Mouse (Mus musculus): ENCODE measurements around the gene Filip1. TPM values are rescaled to one million over a fixed set of nuclear protein-coding genes. Genes with fewer than 3 reads are reported as not detected.

Gene Filip1
- polyA plus RNA-seq, 2 experiments = 0.29 to 0.37 TPM

DNA sequence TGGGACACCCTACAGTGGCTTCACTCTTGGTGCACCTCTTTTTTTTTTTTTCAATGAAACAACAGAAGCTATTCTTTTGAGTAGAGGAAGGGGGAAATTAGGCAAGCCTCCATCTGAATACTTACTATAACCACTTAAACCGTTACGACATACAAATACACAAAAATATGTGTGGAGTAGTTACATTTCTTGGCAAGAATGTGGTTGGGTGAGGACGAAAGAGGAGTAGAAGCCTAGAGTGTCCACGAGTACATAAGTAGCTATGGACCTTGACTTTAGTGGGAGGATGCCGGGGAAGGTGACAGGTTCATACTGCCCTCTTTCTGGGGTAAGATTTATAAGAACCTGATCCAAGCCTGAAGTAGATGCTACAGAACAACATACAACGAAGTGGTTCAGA, 15.4 kb downstream of the Filip1 start:
- H3K27me3 ChIP-seq (ENCODE audit: control insufficient read depth, insufficient read depth, low read length) = no peaks in the 10 kb centered on the region
- H3K9ac ChIP-seq (replicated peaks) = no peak overlapping the region
- H3K9me3 ChIP-seq (ENCODE audit: control insufficient read depth, low read length) = no peaks in the 10 kb centered on the region
- ATAC-seq (ENCODE audit: insufficient read depth) (no peak), DNase-seq (ENCODE audit: low read depth in 3 of 3, low spot score in 3 of 3) (no peak)
- no peak for TF ChIP-seq CTCF (IDR thresholded peaks at IDR 0.05; ENCODE audit: low read depth)
- TF ChIP-seq EP300 (IDR thresholded peaks at IDR 0.05; ENCODE audit: low read depth) = no peak
- 60% methylated on average over 6 of the region's 6 CpGs for WGBS (ENCODE audit: insufficient replicate concordance)
- no peaks in the 10 kb centered on the region for H3K36me3 ChIP-seq (replicated peaks; ENCODE audit: control insufficient read depth, insufficient read depth, low read depth)
- H3K27ac ChIP-seq = no peak overlapping the region
- no peak overlapping the region for H3K4me2 ChIP-seq (ENCODE audit: low read depth)
- no peak overlapping the region for H3K4me3 ChIP-seq (ENCODE audit: insufficient read depth in 1 of 2, low read depth in 2 of 2, low read length in 2 of 2)
- H3K4me1 ChIP-seq (replicated peaks; ENCODE audit: control insufficient read depth in 2 of 2, insufficient read depth in 2 of 2, low read length in 1 of 2) = no peaks in the 10 kb centered on the region

GRCm38 (mm10) chr9:79994296-79994695, 18.4 kb downstream of the Filip1 start:
- TF ChIP-seq EP300 (IDR thresholded peaks at IDR 0.05; ENCODE audit: low read depth) (no peak), CTCF (IDR thresholded peaks at IDR 0.05; ENCODE audit: low read depth) (no peak)
- no peak overlapping the region for H3K4me3 ChIP-seq (ENCODE audit: insufficient read depth in 1 of 2, low read depth in 2 of 2, low read length in 2 of 2)

GRCm38 (mm10) chr9:79993066-79993465, 19.6 kb downstream of the Filip1 start:
- no peak overlapping the region for H3K4me3 ChIP-seq (ENCODE audit: insufficient read depth in 1 of 2, low read depth in 2 of 2, low read length in 2 of 2)
- H3K36me3 ChIP-seq (replicated peaks; ENCODE audit: control insufficient read depth, insufficient read depth, low read depth) = no peaks in the 10 kb centered on the region
- no peaks in the 10 kb centered on the region for H3K9me3 ChIP-seq (ENCODE audit: control insufficient read depth, low read length)
- 58% methylated on average over 4 of the region's 4 CpGs for WGBS (ENCODE audit: insufficient replicate concordance)
- DNase-seq (ENCODE audit: low read depth in 3 of 3, low spot score in 3 of 3) (no peak), ATAC-seq (ENCODE audit: insufficient read depth) (no peak)
- H3K4me1 ChIP-seq (replicated peaks; ENCODE audit: control insufficient read depth in 2 of 2, insufficient read depth in 2 of 2, low read length in 1 of 2) = no peaks in the 10 kb centered on the region
- no peaks in the 10 kb centered on the region for H3K27me3 ChIP-seq (ENCODE audit: control insufficient read depth, insufficient read depth, low read length)
- H3K27ac ChIP-seq = no peak overlapping the region
- H3K4me2 ChIP-seq (ENCODE audit: low read depth) = no peak overlapping the region
- H3K9ac ChIP-seq (replicated peaks) = no peak overlapping the region
- no peak for TF ChIP-seq CTCF (IDR thresholded peaks at IDR 0.05; ENCODE audit: low read depth)
- no peak for TF ChIP-seq EP300 (IDR thresholded peaks at IDR 0.05; ENCODE audit: low read depth)

More at GRCm38 (mm10) chr9:79994296-79994695, 18.4 kb downstream of the Filip1 start:
- H3K9me3 ChIP-seq (ENCODE audit: control insufficient read depth, low read length) = no peaks in the 10 kb centered on the region
- no peaks in the 10 kb centered on the region for H3K36me3 ChIP-seq (replicated peaks; ENCODE audit: control insufficient read depth, insufficient read depth, low read depth)
- H3K27me3 ChIP-seq (ENCODE audit: control insufficient read depth, insufficient read depth, low read length) = no peaks in the 10 kb centered on the region
- WGBS (ENCODE audit: insufficient replicate concordance) = 78% methylated on average over 5 of the region's 5 CpGs
- H3K4me1 ChIP-seq (replicated peaks; ENCODE audit: control insufficient read depth in 2 of 2, insufficient read depth in 2 of 2, low read length in 1 of 2) = no peaks in the 10 kb centered on the region
- DNase-seq (ENCODE audit: low read depth in 3 of 3, low spot score in 3 of 3) (no peak), ATAC-seq (ENCODE audit: insufficient read depth) (no peak)
- H3K4me2 ChIP-seq (ENCODE audit: low read depth) = no peak overlapping the region
- no peak overlapping the region for H3K9ac ChIP-seq (replicated peaks)
- H3K27ac ChIP-seq = no peak overlapping the region

- DNase-seq (ENCODE audit: low read depth in 3 of 3, low spot score in 3 of 3) = no peak
- Histone ChIP-seq H3K9me3 (ENCODE audit: control insufficient read depth, low read length) (no peaks in the 10 kb centered on the region), H3K27me3 (ENCODE audit: control insufficient read depth, insufficient read depth, low read length) (no peaks in the 10 kb centered on the region), H3K27ac (no peak overlapping the region), H3K4me2 (ENCODE audit: low read depth) (no peak overlapping the region), H3K9ac (replicated peaks) (no peak overlapping the region), H3K4me1 (replicated peaks; ENCODE audit: control insufficient read depth in 2 of 2, insufficient read depth in 2 of 2, low read length in 1 of 2) (no peaks in the 10 kb centered on the region), H3K36me3 (replicated peaks; ENCODE audit: control insufficient read depth, insufficient read depth, low read depth) (no peaks in the 10 kb centered on the region), H3K4me3 (ENCODE audit: insufficient read depth in 1 of 2, low read depth in 2 of 2, low read length in 2 of 2) (no peak overlapping the region)
- WGBS (ENCODE audit: insufficient replicate concordance) = 74% methylated on average over 16 of the region's 16 CpGs
- no peak for ATAC-seq (ENCODE audit: insufficient read depth)
- TF ChIP-seq EP300 (IDR thresholded peaks at IDR 0.05; ENCODE audit: low read depth) (no peak), CTCF (IDR thresholded peaks at IDR 0.05; ENCODE audit: low read depth) (no peak)
Observed at GRCm38 (mm10) chr9:79990456-79991017, 22.1 kb downstream of the Filip1 start.

DNA sequence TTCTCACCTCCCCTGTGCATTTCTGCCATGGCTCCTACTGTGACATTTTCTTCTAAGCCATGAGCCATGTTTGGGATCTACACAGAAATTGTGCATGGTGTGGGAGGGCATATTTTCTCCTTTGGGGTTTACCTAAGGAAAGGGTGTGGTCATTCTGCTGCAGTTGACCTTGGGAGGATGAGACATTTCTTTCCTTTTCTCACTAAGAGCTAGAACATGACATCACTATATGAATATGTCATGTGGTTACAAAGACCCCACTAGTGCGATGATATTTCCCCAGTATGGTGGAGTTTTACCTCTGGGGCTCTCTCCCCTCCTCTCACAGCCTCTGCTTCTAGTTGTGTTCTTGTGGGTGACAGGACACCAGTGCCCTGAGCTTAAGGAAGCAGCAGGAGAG, 22.9 kb downstream of the Filip1 start:
- TF ChIP-seq EP300 (IDR thresholded peaks at IDR 0.05; ENCODE audit: low read depth) (no peak), CTCF (IDR thresholded peaks at IDR 0.05; ENCODE audit: low read depth) (no peak)
- no peak overlapping the region for H3K9ac ChIP-seq (replicated peaks)
- H3K27ac ChIP-seq = no peak overlapping the region
- H3K4me3 ChIP-seq (ENCODE audit: insufficient read depth in 1 of 2, low read depth in 2 of 2, low read length in 2 of 2) = no peak overlapping the region
- H3K4me1 ChIP-seq (replicated peaks; ENCODE audit: control insufficient read depth in 2 of 2, insufficient read depth in 2 of 2, low read length in 1 of 2) = no peaks in the 10 kb centered on the region
- ATAC-seq (ENCODE audit: insufficient read depth) (no peak), DNase-seq (ENCODE audit: low read depth in 3 of 3, low spot score in 3 of 3) (no peak)
- H3K27me3 ChIP-seq (ENCODE audit: control insufficient read depth, insufficient read depth, low read length) = no peaks in the 10 kb centered on the region
- WGBS (ENCODE audit: insufficient replicate concordance) = 50% methylated on average over 1 of the region's 1 CpGs
- no peak overlapping the region for H3K4me2 ChIP-seq (ENCODE audit: low read depth)
- H3K36me3 ChIP-seq (replicated peaks; ENCODE audit: control insufficient read depth, insufficient read depth, low read depth) = no peaks in the 10 kb centered on the region
- H3K9me3 ChIP-seq (ENCODE audit: control insufficient read depth, low read length) = no peaks in the 10 kb centered on the region
